Mouse (Mus musculus): Measurements from ENCODE around the gene Spata21.

GRCm38 (mm10) chr4:141072502-141072901, 15.6 kb upstream of the Spata21 start:
- TF ChIP-seq POLR2A (IDR thresholded peaks at IDR 0.05; ENCODE audit: borderline replicate concordance, low read depth, low read length) = no peak
- no peak for TF ChIP-seq CTCF (IDR thresholded peaks at IDR 0.05; ENCODE audit: low read depth, low read length)

Data from bone marrow macrophage, adult 2 months (primary cell).